Mouse (Mus musculus) adrenal gland, postnatal 10 days (tissue): ENCODE results near the gene Carns1. TPM values are rescaled to one million over a fixed set of nuclear protein-coding genes. Genes with fewer than 3 reads are reported as not detected.
"Not testable (repeated sequence)": the region's sequence is repeated elsewhere in the genome, so short reads cannot be mapped to it uniquely, and the experiment has no call there.

ENCODE experiments used
- DNase-seq: peaks from one replicate; pipeline ENCODE4 v3.0.0; 2021; ENCODE audit warnings: mixed read lengths
- total RNA-seq, 2 experiments: library from RNA; stranded (reverse); gene quantifications; 2 replicates each; pipeline ENCODE4 v1.2.3; 2021

Gene Carns1
- total RNA-seq, 2 experiments from 2014 or later, result 4.8 to 8.8 TPM

DNA sequence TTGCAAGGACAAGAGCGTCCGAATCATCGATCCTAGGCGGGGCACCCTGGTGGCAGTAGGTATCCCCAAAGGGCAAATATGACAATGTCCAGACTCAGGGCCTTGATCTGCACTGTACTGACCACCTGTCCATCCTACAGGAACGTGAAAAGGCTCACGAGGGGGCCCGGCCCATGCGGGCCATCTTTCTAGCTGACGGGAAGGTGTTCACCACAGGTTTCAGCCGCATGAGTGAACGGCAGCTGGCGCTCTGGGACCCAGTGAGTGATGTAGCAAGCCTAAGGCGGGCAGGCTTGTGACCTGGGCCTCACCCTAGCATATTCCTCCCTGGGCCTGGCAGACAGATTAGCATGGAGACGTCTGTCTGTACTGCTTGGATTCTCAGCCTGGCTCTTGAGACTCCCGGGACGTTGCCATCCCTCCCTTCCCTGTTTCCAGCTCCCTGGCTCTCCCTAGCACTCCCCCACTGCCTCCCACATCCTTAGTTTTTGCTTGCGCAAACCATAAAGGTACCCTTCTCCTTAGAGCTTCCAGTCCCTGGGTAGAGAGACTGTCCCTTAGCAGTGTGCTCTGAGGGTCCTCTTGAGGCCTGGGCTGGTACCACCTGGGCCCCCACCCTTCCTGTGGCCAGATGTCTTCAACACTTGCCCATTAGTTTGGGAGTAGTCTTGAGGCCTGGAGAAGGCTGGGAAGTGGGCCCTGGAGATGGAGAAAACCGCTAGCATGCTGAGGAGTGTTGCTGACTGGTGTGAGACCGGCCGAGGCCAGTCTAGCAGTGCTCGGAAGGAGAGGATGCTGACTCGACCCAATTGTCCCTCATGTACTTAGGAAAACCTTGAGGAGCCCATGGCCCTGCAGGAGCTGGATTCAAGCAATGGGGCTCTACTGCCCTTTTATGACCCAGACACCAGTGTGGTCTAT, 24.5 kb downstream of the Carns1 start:
- DNase-seq, result no peak

DNA sequence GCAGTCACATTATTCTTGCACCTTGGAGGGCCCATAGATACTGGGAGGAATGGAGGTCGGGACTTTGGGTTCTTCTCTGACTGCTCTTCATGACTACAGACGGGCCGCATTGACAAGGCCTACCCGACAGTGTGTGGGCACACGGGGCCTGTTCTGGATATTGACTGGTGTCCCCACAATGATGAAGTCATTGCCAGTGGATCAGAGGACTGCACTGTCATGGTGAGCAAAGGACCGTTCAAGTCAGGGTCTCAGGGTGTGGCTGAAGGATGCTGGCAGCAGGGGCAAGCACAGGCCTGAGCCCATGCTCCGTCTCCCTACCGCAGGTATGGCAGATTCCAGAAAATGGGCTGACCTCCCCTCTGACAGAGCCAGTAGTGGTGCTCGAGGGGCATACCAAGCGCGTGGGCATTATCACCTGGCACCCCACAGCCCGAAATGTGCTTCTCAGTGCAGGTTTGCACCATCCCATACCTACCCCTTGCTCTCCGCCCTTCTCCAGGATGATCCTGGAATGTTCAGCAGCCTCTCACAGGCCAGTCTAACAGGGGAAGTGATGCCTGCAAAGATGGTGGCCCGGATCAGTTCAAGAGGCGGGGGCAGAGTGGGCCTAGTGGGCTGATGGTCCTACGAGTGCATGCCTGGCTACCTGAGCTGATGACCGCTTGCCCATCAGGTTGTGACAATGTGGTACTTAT, 25.4 kb downstream of the Carns1 start:
- DNase-seq, result no peak

DNA sequence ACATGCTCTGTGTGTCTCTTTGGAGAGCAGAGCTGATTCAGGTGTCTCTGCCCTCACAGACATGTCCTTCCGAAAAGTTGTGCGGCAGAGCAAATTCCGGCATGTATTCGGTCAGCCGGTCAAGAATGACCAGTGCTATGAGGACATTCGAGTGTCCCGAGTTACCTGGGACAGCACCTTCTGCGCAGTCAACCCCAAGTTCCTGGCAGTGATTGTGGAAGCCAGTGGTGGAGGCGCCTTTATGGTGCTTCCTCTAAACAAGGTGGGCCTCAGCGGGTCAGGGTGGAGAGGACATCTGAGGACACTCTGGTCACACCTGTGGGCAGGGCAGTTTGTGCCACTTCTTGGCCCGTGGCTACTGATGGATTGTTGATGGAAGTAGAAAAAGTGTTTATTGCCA, 26.0 kb downstream of the Carns1 start:
- no peak for DNase-seq

DNA sequence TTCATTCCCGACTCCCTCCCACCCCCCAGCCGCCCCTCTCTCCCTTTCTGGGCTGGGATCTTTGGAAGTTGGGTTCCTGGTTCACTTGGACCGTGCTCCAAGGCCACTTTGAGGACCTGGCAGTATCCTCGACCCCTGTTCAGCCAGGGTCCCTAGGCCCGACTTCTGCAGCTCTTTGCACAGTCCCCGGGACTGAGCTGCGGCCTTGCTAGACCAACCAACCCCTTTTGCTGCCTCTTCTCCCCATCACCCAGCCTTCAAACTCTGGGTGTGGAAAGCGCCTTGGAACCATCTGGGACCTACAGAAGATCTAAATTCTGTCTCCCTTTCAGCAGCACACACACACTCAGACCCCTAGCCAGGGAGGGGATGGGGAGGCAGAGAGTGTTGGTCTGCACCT, 26.5 kb downstream of the Carns1 start:
- DNase-seq, result no peak

DNA sequence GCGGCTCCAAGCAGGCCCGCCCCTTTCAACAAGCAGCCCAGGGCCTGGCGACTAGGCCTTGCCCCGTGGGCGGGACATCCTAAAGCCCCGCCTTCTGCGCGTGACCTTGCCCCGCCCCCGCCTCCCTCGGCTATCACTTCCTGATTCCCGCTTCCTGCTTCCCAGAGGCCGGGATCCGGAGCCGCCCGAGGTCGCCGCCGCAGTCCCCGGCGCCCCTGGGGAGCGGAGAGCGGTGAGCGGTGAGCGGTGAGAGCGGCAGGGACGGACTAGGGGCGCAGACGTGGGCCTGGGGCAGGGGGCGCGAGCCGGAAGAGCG, 26.8 kb downstream of the Carns1 start, which contains the start of gene Coro1b:
Gene Coro1b, plus strand, starts transcription at position 129 of the 316 bp plus-strand sequence.
- peak; percentile 100 for DNase-seq

DNA sequence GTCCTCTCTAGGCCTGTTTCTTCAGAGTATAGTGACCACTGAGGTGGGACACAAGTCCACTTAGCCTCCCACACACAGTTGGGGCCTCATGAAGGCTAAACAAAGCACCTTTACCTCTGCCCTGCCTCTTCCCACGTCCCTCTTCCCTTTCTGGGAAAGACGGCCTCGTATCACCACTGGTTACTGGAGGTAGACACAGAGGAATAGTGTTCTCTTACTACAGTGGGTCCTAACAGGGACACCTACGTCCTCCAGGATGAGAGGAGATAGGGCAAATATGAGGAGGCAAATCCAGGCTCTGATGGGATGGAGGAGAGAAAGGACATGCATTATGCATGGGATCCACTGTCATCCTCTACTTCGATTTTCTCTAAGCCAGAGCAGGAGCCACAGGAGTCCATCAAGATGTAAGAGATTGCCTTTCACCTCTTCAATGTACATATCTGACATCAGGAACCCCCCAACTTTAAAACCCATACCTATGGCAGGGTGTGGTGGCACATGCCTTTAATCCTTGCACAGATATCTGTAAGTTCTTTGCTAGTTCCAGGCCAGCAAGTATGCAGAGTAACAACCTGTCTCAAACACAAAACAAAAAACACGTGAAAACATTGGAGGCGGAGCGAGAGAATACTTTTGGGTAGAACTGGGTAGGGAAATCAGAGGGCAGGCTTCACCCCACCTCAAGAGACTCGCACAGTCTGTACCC, 27.3 kb downstream of the Carns1 start:
- no peak for DNase-seq

DNA sequence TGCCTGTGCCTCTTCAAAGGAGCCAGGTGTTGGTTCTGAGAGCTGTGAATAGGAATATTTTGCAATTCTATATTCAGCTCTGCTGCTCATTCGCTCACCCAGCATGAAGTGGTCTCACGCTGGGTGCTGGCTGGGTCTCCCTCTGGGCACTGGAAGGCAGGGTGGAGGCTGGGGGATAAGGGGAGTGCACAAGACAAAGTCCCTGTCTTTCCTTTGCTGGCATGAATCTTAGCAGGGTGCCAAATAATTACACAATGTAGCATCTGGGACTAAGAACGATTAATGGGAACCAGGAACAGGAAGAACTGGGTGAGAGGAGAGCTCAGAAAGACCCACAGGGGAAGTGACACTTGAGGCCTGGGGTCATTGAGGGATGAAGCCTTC, 28.3 kb downstream of the Carns1 start:
- DNase-seq, result no peak

DNA sequence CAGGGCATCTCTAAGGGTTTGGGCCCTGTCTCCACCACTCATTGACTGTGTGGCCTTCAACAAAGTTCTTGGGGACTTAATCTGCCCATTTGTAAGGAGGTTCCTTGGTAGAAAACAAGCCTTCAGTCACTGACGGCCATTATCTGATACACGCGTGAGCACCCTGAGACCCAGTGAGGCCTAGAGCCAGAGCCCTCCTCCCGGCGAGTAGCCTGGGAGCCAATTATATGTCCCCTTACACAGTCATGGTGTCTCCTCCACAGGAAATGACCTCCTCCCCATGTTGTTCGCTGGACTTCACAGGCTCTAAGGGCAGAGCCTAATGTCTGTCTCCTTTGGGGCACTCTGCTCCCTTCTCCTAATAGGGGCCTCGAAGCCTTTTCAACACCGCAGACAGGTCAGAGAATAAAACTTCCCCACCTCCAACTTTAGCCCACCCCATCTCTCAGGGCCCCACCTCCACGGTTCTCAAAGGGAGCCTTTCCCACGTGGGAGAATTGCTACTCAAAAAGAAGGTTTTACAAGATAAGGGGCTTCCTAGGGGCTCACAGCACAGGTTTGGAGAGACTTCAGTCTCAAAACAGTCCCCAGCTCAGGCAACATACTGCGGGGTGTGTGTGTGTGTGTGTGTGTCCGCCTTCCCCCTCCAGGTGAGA, 28.8 kb downstream of the Carns1 start:
- DNase-seq, result no peak

DNA sequence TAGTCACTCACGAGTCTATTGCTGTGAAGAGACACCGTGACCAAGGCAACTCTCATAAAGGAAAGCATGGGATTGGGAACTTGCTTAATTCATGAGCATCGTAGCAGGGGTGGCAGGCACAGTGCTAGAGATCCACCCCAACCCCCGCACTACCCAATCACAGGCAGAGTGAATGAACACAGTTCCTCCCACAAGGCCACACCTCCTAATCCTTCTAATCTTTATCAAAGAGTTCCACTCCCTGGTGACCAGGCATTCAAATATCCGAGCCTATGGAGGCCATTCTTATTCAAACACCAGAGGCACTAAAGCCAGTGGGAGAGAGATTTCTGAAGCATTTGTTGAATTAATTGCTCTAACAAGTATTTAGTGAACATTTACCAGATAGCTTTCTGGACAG, 29.3 kb downstream of the Carns1 start:
- no peak for DNase-seq

DNA sequence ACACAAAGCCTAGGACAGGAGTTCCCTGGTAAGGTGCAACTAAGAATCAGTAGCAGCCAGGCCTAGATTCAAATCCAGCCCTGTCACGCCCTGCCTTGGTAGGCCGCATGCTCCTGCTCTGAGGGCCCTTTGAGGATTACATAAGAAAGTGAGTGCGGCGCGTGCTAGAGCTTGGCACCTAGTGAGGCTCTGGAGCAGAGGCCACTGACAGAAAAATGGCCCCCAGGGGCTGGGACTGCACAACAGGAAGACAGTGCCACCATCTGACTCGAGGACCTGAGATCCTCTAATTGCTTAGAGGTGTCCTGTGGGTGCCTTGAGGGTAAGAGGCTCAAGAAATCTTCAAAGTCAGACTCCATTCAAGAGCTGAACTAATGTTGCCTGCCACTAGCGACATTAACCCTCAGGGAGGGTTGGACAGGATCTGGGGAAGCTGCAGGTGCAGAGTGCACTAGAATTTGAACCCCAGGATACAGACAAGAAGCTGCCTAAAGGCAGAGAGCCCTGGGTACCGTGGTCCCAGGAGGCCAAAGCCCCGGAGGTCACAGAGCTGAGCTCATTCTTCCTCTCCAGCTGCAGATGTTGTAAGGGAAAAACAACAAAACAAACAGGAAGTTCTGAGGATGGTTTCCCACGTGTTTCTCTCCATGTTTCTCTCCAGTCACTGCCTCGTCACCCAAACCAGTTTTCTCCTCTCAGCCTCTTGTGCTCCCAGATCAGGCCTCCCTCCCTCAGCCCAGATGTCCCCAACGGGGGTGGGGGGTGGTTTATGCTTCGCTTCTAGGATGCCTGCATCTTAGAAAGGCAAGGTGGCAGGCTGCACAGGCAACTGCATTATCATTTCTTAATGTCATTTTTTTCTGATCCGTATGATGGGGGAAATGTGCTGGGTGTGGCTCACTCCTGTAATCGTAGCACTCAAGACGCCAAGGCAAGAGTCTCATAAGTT, 30.5 kb downstream of the Carns1 start:
- peak; percentile 62 for DNase-seq

DNA sequence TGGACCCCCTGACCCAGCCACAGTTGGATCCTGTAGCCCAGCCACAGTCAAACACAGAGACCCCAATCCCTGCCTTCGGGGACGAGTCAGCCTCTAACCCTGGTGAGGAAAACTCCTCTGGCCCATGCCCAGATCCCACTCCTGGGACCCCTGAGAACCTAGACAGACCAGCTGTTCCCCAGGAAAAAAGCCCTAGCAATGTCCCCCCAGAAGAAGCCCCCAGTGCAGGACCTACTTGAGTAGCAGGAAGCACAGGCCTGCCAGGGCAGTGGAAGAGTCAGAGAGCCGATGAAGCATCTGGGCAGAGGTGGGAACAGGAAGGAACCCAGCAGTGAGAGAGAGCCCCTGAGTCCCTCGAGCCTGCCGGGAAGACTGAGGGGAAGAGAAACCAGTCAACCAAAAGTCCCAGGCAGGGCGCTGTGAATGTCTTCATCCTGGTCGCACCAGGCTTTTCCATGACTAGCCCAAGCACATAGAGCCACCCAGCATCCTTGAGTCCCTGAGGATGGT, 31.5 kb downstream of the Carns1 start, which contains the start of gene Cabp4:
Gene Cabp4, minus strand, starts transcription at position 275 of the 510 bp plus-strand sequence.
- DNase-seq, result no peak

DNA sequence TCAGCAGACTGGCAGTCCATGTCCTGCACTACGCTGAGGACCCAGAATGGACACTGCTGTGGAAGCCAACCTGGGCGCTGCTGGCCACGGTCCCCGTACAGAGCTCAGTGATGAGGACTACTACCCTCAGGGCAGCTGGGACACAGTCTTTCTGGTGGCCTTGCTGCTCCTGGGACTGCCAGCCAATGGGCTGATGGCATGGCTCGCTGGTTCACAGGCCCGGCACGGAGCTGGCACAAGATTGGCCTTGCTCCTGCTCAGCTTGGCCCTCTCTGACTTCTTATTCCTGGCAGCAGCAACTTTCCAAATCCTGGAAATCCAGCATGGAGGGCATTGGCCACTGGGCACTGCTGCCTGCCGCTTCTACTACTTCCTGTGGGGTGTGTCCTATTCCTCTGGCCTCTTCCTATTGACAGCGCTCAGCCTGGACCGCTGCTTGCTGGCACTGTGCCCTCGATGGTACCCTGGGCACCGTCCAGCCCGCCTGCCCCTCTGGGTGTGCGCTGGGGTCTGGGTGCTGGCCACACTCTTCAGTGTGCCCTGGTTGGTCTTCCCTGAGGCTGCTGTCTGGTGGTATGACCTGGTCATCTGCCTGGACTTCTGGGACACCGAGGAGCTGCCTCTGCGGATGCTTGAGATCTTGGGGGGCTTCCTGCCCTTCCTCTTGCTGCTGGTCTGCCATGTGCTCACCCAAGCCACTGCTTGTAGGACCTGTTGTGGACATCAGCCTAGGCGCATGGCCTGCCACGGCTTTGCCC, 32.7 kb downstream of the Carns1 start:
- peak; percentile 59 for DNase-seq

DNA sequence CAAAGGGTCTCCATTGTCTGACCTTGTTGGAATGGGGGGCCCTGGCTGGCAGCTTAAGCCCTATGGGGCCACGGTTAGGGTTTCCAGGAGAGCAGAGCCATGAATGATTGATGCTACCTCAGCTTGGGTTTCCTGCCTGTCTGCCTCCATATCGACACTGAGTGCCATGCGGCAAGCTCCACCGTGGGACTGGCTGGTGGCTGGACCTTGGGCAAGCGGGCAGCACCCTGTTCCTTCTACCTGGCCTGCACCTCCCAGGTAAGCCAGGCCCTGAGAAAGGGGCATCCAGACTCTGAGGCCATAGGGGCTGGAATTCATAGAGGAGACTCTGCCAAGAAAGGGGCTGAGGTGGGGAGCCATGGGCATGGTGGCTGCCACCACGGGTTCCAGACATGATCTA, 35.1 kb downstream of the Carns1 start:
- DNase-seq, result no peak

DNA sequence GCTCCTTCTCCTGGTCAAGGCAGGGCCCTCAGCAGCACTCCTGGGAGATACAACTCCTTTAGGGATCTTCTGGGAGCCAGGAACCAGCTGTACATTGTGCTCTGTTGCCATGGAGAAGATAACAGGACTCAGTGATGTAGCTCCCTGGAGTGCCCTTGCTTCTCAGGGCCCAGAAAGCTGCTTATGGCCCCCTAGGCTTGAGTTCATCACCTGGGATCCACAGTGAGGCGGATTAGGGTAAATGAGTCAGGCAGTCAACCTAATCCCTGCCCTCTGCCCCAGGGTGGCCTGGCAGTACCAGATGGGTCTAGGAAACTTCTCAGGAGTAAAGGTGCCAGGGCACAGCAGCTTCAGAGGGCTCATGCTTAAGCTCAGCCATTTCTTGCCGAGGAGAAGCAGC, 35.8 kb downstream of the Carns1 start, which contains the start of gene Gpr152:
Gene Gpr152, plus strand, starts transcription at position 342 of the 400 bp plus-strand sequence.
- DNase-seq, result no peak

DNA sequence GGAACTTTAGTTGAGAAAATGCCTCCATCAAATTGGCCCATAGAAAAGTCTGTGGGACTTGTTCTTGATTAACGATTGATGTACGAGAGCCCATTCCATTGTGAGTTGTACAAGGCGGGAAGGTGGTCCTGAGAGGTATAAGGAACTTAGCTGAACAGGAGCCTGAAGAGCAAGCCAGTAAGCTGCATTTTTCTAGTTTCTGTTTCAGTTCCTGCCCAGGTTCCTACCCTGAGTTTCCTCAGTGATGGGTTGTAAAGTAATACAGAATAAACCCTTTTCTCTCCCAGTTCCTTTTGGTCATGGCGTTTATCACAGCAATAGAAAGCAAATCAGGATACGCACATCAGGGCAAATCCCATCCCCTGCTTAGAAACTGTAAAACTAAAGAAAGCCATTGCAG, 37.4 kb downstream of the Carns1 start:
- no peak for DNase-seq

DNA sequence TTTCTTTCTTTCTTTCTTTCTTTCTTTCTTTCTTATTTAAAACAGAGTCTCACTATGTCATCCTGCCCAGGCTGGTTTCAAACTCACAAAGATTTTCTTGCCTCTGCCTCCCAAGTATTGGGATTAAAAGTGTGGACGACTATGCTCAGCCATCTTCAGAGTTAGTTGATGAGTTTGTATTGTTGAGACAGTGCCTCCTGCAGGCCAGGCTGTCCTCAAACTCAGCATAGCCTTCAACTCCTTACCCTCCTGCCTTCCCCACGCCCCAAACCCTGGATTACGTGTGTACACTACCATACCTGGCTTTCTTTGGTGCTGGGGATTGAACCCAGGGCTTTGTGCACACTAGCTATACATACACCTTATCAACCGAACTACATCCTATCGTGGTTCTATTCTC, 38.8 kb downstream of the Carns1 start:
- DNase-seq, result no peak

DNA sequence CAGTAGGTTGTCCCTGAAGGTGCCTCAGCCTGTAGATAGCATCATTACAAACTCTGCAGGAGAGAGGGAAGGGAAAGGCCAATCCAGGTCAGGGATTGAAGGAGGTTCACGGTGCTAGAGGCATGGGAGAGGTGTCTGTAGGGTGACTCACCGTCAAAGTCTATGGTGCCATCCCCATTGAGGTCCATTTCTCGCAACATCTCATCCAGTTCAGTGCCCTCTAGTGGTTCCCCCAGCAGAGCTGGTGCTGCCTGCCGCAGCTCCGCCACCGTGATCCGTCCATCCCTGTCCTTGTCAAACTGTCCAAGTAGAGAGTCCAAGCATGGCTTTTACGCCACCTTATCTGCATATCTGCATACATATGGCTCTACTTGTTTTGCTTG, 39.3 kb downstream of the Carns1 start:
- DNase-seq, result not testable (repeated sequence)

DNA sequence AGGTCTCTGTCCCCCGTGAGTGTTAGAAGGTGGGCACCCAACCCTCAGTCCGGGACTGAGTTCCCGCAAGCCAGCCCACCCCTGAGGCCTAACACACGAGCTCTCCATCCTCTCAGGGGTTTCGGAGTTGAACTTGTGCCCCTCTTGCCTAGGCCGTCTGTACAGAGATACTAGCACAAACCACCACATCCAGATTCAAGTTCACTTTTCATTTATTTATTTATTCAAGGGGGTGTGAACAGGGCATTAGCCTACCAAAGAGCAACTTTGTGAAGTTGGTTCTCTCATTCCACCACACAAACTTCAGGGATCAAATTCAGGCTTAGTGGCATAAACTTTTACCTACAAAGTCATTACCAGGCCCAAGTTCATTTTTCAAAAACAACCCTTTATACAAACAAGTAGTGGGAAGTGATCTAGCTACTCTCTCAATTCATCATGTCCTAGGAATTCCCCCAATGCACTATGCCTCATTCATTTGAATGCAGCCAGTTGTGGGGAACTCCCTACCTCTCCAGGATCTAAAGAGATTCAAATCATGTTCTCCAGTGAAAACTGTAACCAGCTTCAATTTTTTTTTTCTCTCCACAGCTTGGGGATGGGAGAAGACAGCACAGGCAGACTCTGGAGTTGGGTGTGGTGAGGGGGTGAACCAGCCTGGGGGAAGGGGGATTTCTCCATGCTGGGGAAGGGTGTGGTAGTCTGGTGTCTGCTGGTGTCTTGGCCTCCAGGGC, 39.9 kb downstream of the Carns1 start:
- not testable (repeated sequence) for DNase-seq

DNA sequence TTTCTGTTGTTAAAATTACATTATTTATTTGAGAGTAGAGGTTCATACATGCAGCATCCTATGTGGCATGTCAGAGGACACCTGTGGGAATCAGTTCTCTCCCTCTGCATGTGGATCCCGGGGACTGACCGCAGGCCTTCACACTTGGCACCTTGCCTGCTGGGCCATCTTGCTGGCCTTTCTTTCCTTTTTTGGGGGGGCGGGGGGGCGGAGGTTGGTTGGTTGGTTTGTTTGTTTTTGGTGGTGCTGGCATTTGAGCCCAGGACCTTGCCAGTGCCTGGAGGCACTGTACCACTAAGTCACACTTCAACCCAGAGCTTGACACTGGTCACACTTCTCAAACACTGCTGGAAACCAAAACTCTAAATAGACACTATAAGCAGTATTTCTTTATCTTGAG, 40.9 kb downstream of the Carns1 start:
- no peak for DNase-seq
